Mouse (Mus musculus) kidney, adult 11 months (tissue): Measurements from ENCODE around the gene Rbp2.
A peak's percentile ranks its signal among the peaks of the same experiment; 100 is the strongest.

Experiments
- DNase-seq: peaks from one replicate; pipeline ENCODE4 v3.0.0; 2022

The Rbp2 gene

GRCm38 (mm10) chr9:98524786-98525542 is 39.0 kb downstream of the Rbp2 start:
- DNase-seq: no peak

- no peak for DNase-seq
Observed at GRCm38 (mm10) chr9:98525543-98525924, 39.6 kb downstream of the Rbp2 start.

- DNase-seq: peak; percentile 11
Observed at GRCm38 (mm10) chr9:98527226-98527625, 41.3 kb downstream of the Rbp2 start.

- no peak for DNase-seq
Observed at GRCm38 (mm10) chr9:98529776-98530175, 43.9 kb downstream of the Rbp2 start.

- DNase-seq: no peak
Observed at GRCm38 (mm10) chr9:98530999-98531398, 45.1 kb downstream of the Rbp2 start.

GRCm38 (mm10) chr9:98534675-98535280 is 48.9 kb downstream of the Rbp2 start:
- no peak for DNase-seq

GRCm38 (mm10) chr9:98535763-98536162 is 49.8 kb downstream of the Rbp2 start:
- DNase-seq: no peak

- no peak for DNase-seq
Observed at GRCm38 (mm10) chr9:98538017-98538712, 52.2 kb downstream of the Rbp2 start.

- peak; percentile 42 for DNase-seq
Observed at GRCm38 (mm10) chr9:98538713-98539360, 52.9 kb downstream of the Rbp2 start.

GRCm38 (mm10) chr9:98544042-98544441 is 58.1 kb downstream of the Rbp2 start:
- no peak for DNase-seq
